Mouse (Mus musculus) heart, postnatal 0 days (tissue): ENCODE results near the gene Dmwd.

Experiments
- CTCF ChIP-seq: IDR thresholded peaks from 2 replicates; pipeline ENCODE4 v1.5.1; 2016; ENCODE audit warnings: antibody characterized with exemption, control low read depth, low read depth
- EP300 ChIP-seq: IDR thresholded peaks from 2 replicates; pipeline ENCODE4 v1.6.1; 2016; ENCODE audit warnings: antibody characterized with exemption, low read depth

DNA sequence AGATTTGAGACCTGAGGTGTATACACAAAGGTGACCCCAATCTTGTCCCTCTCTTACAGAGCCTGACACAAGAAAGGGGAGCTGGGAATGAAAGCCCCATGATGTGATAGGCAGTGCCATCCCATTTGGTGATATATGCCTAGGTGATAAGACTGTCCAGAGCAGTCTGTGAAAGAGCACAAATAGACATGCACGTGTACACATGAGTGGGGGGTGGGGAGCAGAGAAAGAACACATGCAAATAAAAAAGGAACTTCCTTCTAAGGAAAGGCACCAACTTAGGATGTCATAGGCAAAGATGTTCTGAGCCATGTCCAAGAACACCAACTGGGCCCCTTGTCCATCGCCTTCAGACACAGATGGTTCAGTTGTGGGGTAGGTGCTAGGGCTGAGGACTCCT, 28.5 kb downstream of the Dmwd start:
- TF ChIP-seq CTCF (no peak), EP300 (no peak)
